Mouse (Mus musculus) olfactory bulb, adult 2 months (tissue): Measurements from ENCODE around the gene Rnase4. TPM values are rescaled to one million over a fixed set of nuclear protein-coding genes. Genes with fewer than 3 reads are reported as not detected.

Experiments used
- H3K27ac ChIP-seq: fragments of 200-500 bp; 2 replicates; pipeline ENCODE4 v1.5.1; 2012; ENCODE audit warnings: low read depth, low read length; ENCODE audit not compliant: insufficient read depth
- H3K4me1 ChIP-seq: fragments of 200-500 bp; 2 replicates; pipeline ENCODE4 v1.6.1; 2012; ENCODE audit warnings: low read length; ENCODE audit not compliant: control insufficient read depth, insufficient read depth
- H3K4me3 ChIP-seq: fragments of 200-500 bp; 2 replicates; pipeline ENCODE4 v1.5.1; 2012; ENCODE audit warnings: mild to moderate bottlenecking, low read depth, low read length, moderate library complexity; ENCODE audit not compliant: insufficient read depth
- CTCF ChIP-seq: fragments of 200-500 bp; IDR thresholded peaks from 2 replicates; pipeline ENCODE4 v1.5.1; 2012; ENCODE audit warnings: low read depth, mild to moderate bottlenecking, low read length, moderate library complexity; ENCODE audit not compliant: insufficient read depth
- POLR2A ChIP-seq: fragments of 200-500 bp; IDR thresholded peaks from 2 replicates; pipeline ENCODE4 v1.6.1; 2012; ENCODE audit warnings: mild to moderate bottlenecking, low read depth, low read length, moderate library complexity; ENCODE audit not compliant: insufficient read depth
- whole genome bisulfite sequencing: fragments of 180-500 bp; shearing (Covaris S2); methylation state at CpG from one replicate; pipeline ENCODE4 v1.1.7; 2018; 5-methylcytosine and 5-hydroxymethylcytosine counted together
- polyA plus RNA-seq: library from polyadenylated mRNA; stranded (reverse); fragments of >200 nt; gene quantifications from 2 replicates; pipeline ENCODE4 v1.2.4, GENCODE M21; 2012; ENCODE audit warnings: low replicate concordance; ENCODE audit not compliant: missing spikeins, insufficient read depth, insufficient read length

The Rnase4 gene
- polyA plus RNA-seq, 1 experiment: not detected

GRCm38 (mm10) chr14:51152249-51152870 is 61.5 kb downstream of the Rnase4 start:
- Histone ChIP-seq H3K27ac (no peak overlapping the region), H3K4me1 (no peaks in the 10 kb centered on the region), H3K4me3 (no peak overlapping the region)
- WGBS: 89% methylated on average over 5 of the region's 5 CpGs
- no peak for TF ChIP-seq POLR2A
- no peak for TF ChIP-seq CTCF

Other genes with a start within 250 kb of the Rnase4 start
- gene Tep1, start 220.5 kb upstream of the Rnase4 start, polyA plus RNA-seq: not detected in 2 replicates
- gene Klhl33, start 193.6 kb upstream of the Rnase4 start, polyA plus RNA-seq: not detected in 2 replicates
- not detected in 2 replicates for gene Osgep, start 166.2 kb upstream of the Rnase4 start, polyA plus RNA-seq
- gene Apex1, start 166.1 kb upstream of the Rnase4 start, polyA plus RNA-seq: not detected in 2 replicates
- gene Pip4p1, start 160.2 kb upstream of the Rnase4 start, polyA plus RNA-seq: not detected in 2 replicates
- not detected in 2 replicates for gene Pnp, start 160.0 kb upstream of the Rnase4 start, polyA plus RNA-seq
- not detected in 2 replicates for gene Gm49342, start 146.6 kb upstream of the Rnase4 start, polyA plus RNA-seq
- not detected in 2 replicates for gene Pnp2, start 135.1 kb upstream of the Rnase4 start, polyA plus RNA-seq
- gene Rnase10, start 83.3 kb upstream of the Rnase4 start, polyA plus RNA-seq: not detected in 2 replicates
- gene Rnase9, start 49.2 kb upstream of the Rnase4 start, polyA plus RNA-seq: not detected in 2 replicates
- gene Rnase11, start 40.9 kb upstream of the Rnase4 start, polyA plus RNA-seq: not detected in 2 replicates
- not detected in 2 replicates for gene Rnase12, start 33.4 kb upstream of the Rnase4 start, polyA plus RNA-seq
- not detected in 2 replicates for gene Olfr750, start 16.6 kb upstream of the Rnase4 start, polyA plus RNA-seq
- not detected in 2 replicates for gene Ang, start 73 bp downstream of the Rnase4 start, polyA plus RNA-seq
- gene Eddm3b, start 23.3 kb downstream of the Rnase4 start, polyA plus RNA-seq: not detected in 2 replicates
- gene Rnase6, start 32.8 kb downstream of the Rnase4 start, polyA plus RNA-seq: not detected in 2 replicates
- not detected in 2 replicates for gene Rnase1, start 55.7 kb downstream of the Rnase4 start, polyA plus RNA-seq
- not detected in 2 replicates for gene Rnase2b, start 71.2 kb downstream of the Rnase4 start, polyA plus RNA-seq
- gene Ang2, start 108.1 kb downstream of the Rnase4 start, polyA plus RNA-seq: not detected in 2 replicates
- not detected in 2 replicates for gene Ear14, start 112.3 kb downstream of the Rnase4 start, polyA plus RNA-seq
- gene Rnase2a, start 165.0 kb downstream of the Rnase4 start, polyA plus RNA-seq: not detected in 2 replicates